7 mouse cellular contexts compared by ENCODE assay signal in the genomic region with DNA sequence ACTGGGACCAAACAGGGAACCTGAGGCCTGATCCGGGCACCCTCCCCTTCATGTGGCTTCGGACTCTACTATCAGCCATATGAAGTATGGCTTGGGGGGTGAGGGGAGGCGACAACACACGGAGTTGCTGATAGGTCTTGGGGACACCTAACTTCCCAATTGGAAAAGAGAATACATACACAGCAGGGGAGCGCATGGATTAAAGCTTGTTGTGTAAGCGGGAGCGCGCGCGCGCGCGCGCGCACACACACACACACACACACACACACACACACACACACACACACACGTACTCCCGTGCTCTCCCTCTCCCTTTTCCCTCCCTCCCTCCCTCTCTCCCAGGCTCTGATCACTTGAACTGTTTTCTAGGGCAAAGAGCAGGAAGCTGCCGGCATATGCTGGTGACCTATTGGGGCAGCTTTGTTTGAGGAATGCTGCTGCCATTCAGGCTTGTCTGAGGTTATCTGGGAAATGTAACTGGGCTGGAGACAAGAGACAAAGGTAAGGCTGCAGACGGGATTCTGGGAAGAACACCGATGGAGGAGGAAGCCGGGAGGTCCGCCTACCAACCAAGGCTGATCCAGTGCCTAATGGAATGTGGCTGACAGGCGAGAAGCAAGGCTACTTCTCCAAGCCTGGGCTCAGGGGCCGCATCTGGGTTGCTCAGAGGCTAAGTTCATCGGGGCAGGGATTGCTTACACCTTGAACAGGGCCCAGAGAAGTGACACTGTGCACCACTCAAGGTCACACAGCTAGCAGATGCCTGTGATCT. TPM values are rescaled to one million over a fixed set of nuclear protein-coding genes. Genes with fewer than 3 reads are reported as not detected.
DNase-seq lines count a peak whose midpoint lies in the region; ATAC-seq and TF ChIP-seq lines count a peak whose summit lies in the region.

No protein-coding gene starts in this region.

- no peaks in the 10 kb centered on the region for H3K9me3 ChIP-seq in embryonic facial prominence, embryonic 12.5 days
- no peaks in the 10 kb centered on the region for H3K9me3 ChIP-seq in hindbrain, embryonic 15.5 days
- no peaks in the 10 kb centered on the region for H3K9me3 ChIP-seq in liver, embryonic 12.5 days (replicated peaks)

- H3K27me3 ChIP-seq in testis, adult 2 months (ENCODE audit: control insufficient read depth, insufficient read depth, low read length): no peaks in the 10 kb centered on the region
- no peaks in the 10 kb centered on the region for H3K27me3 ChIP-seq in embryonic facial prominence, embryonic 12.5 days
- no peaks in the 10 kb centered on the region for H3K27me3 ChIP-seq in hindbrain, embryonic 15.5 days
- no peaks in the 10 kb centered on the region for H3K27me3 ChIP-seq in liver, embryonic 12.5 days (replicated peaks)

- no peak overlapping the region for H3K4me3 ChIP-seq in testis, adult 2 months (ENCODE audit: control insufficient read depth, low read depth, low read length)
- H3K4me3 ChIP-seq in embryonic facial prominence, embryonic 12.5 days: no peak overlapping the region
- no peak overlapping the region for H3K4me3 ChIP-seq in hindbrain, embryonic 15.5 days
- peak overlapping the region; percentile 12; the same call in 1 of the 2 replicates for H3K4me3 ChIP-seq in liver, embryonic 12.5 days

- no peak for ATAC-seq in embryonic facial prominence, embryonic 12.5 days (ENCODE audit: insufficient number of reproducible peaks, insufficient read depth, low FRiP score, low TSS enrichment)
- no peak for ATAC-seq in hindbrain, embryonic 15.5 days (ENCODE audit: low FRiP score, low read depth)
- ATAC-seq in liver, embryonic 12.5 days: no peak

- no peak for TF ChIP-seq POLR2A in testis, adult 2 months (IDR thresholded peaks at IDR 0.05; ENCODE audit: control insufficient read depth, low read depth, low read length)

- no peaks in the 10 kb centered on the region for H3K36me3 ChIP-seq in testis, adult 2 months (ENCODE audit: control insufficient read depth, insufficient read depth, low read length)
- H3K36me3 ChIP-seq in embryonic facial prominence, embryonic 12.5 days: no peaks in the 10 kb centered on the region
- no peaks in the 10 kb centered on the region for H3K36me3 ChIP-seq in hindbrain, embryonic 15.5 days
- peaks cover 9% of the 10 kb centered on the region; the same call in 1 of the 2 replicates for H3K36me3 ChIP-seq in liver, embryonic 12.5 days

- no peak for TF ChIP-seq CTCF in testis, adult 2 months (IDR thresholded peaks at IDR 0.05; ENCODE audit: control insufficient read depth, insufficient read depth, insufficient replicate concordance, low read depth, low read length)

- 8% methylated on average over 16 of the region's 25 CpGs for WGBS in embryonic facial prominence, embryonic 12.5 days
- 5% methylated on average over 25 of the region's 25 CpGs for WGBS in hindbrain, embryonic 15.5 days
- WGBS in liver, embryonic 12.5 days (ENCODE audit: insufficient replicate concordance): 38% methylated on average over 25 of the region's 25 CpGs

- H3K27ac ChIP-seq in testis, adult 2 months (ENCODE audit: control insufficient read depth, insufficient read depth, low read depth, low read length): peak overlapping the region; percentile 89
- peak overlapping the region; percentile 100 for H3K27ac ChIP-seq in embryonic facial prominence, embryonic 12.5 days
- H3K27ac ChIP-seq in hindbrain, embryonic 15.5 days (replicated peaks): peak overlapping the region; percentile 100
- H3K27ac ChIP-seq in liver, embryonic 12.5 days: peak overlapping the region; percentile 100

- peaks cover 25% of the 10 kb centered on the region for H3K4me1 ChIP-seq in testis, adult 2 months (ENCODE audit: control insufficient read depth, insufficient read depth, low read length)
- peaks cover 78% of the 10 kb centered on the region for H3K4me1 ChIP-seq in embryonic facial prominence, embryonic 12.5 days
- H3K4me1 ChIP-seq in hindbrain, embryonic 15.5 days (replicated peaks): peaks cover 77% of the 10 kb centered on the region
- H3K4me1 ChIP-seq in liver, embryonic 12.5 days: peaks cover 90% of the 10 kb centered on the region

- H3K4me2 ChIP-seq in embryonic facial prominence, embryonic 12.5 days (replicated peaks): peak overlapping the region; percentile 1; the same call in 1 of the 2 replicates
- H3K4me2 ChIP-seq in hindbrain, embryonic 15.5 days: peak overlapping the region; percentile 9; the same call in 1 of the 2 replicates
- H3K4me2 ChIP-seq in liver, embryonic 12.5 days: peak overlapping the region; percentile 85

- DNase-seq in testis, postnatal 10 days (ENCODE audit: low spot score): no peak
- DNase-seq in frontal cortex, adult 2 months (ENCODE audit: extremely low spot score in 1 of 2, low spot score in 1 of 2): no peak
- DNase-seq in frontal cortex, postnatal 25 days (ENCODE audit: low spot score in 2 of 2): no peak

- peak overlapping the region; percentile 41 for H3K9ac ChIP-seq in embryonic facial prominence, embryonic 12.5 days
- H3K9ac ChIP-seq in hindbrain, embryonic 15.5 days: 0 out of 2 replicates have a peak overlapping the region, but pooled peaks have one; percentile 29
- H3K9ac ChIP-seq in liver, embryonic 12.5 days: peak overlapping the region; percentile 85

RNA-seq across cellular contexts. Expression of a gene that starts 11.8 kb away (rescaled TPM):
- 3.0 and 4.2 TPM in 2 replicates for polyA plus RNA-seq in testis, adult 2 months (2012; rRNA removed)
- 58.9 and 64.2 TPM in 2 replicates for polyA plus RNA-seq in embryonic facial prominence, embryonic 12.5 days (2016; fragmentation: Nextera tagmentation; extraction: Ambion mirVana)
- polyA plus RNA-seq in hindbrain, embryonic 15.5 days (2015; fragmentation: Nextera tagmentation; extraction: Ambion mirVana): 71.8 and 79.2 TPM in 2 replicates
- 35.7 and 38.5 TPM in 2 replicates for polyA plus RNA-seq in liver, embryonic 12.5 days (2016; fragmentation: Nextera tagmentation; extraction: Ambion mirVana)
- 79.7 and 86.6 TPM in 2 replicates for polyA plus RNA-seq in frontal cortex, adult 2 months (2012; rRNA removed)

Comparison
In these comparisons a context has a peak if more than half of its experiments do, and no peak if none do; other contexts are left out.
1. H3K4me2 ChIP-seq: peak in every context shown above with its lines; median percentile 85 in liver, embryonic 12.5 days; 9 in hindbrain, embryonic 15.5 days; 1 in embryonic facial prominence, embryonic 12.5 days.
2. H3K9ac ChIP-seq: peak in every context shown above with its lines; median percentile 85 in liver, embryonic 12.5 days; 41 in embryonic facial prominence, embryonic 12.5 days; 29 in hindbrain, embryonic 15.5 days.